Mouse (Mus musculus) G1E (cell line): ENCODE results near the gene Ccdc60. TPM values are rescaled to one million over a fixed set of nuclear protein-coding genes. Genes with fewer than 3 reads are reported as not detected.
"Not testable (repeated sequence)": the region's sequence is repeated elsewhere in the genome, so short reads cannot be mapped to it uniquely, and the experiment has no call there.

ENCODE experiments used
- ATAC-seq: 2 replicates; pipeline ENCODE4 v1.8.0; 2016; ENCODE audit warnings: mild to moderate bottlenecking; ENCODE audit not compliant: insufficient number of reproducible peaks, poor library complexity, low FRiP score, severe bottlenecking; ENCODE audit errors: extremely low read depth
- DNase-seq: peaks from one replicate; pipeline ENCODE4 v3.0.0; 2012; ENCODE audit warnings: low spot score
- H3K27me3 ChIP-seq: 2 replicates; pipeline ENCODE4 v1.6.1; 2012; ENCODE audit warnings: mild to moderate bottlenecking, low read length, inconsistent platforms; ENCODE audit not compliant: insufficient read depth
- H3K36me3 ChIP-seq: replicated peaks from 2 replicates; pipeline ENCODE3; 2012; ENCODE audit warnings: mild to moderate bottlenecking, inconsistent platforms
- H3K4me1 ChIP-seq: 2 replicates; pipeline ENCODE4 v1.6.1; 2012; ENCODE audit warnings: low read depth, low read length, inconsistent platforms, mixed read lengths; ENCODE audit not compliant: insufficient read depth
- H3K4me3 ChIP-seq: 2 replicates; pipeline ENCODE4 v1.5.1; 2012; ENCODE audit warnings: low read depth, mild to moderate bottlenecking, inconsistent platforms, low read length, moderate library complexity, mixed read lengths
- H3K9me3 ChIP-seq: replicated peaks from 2 replicates; pipeline ENCODE4 v1.6.1; 2012; ENCODE audit warnings: inconsistent platforms
- CTCF ChIP-seq: IDR thresholded peaks from 2 replicates; pipeline ENCODE4 v1.5.1; 2012; ENCODE audit warnings: low read depth, low read length, inconsistent platforms, mixed read lengths
- GATA1 ChIP-seq: IDR thresholded peaks from 2 replicates; pipeline ENCODE4 v1.6.1; 2012; ENCODE audit warnings: borderline replicate concordance, low read length, inconsistent platforms, mixed read lengths
- GATA2 ChIP-seq: IDR thresholded peaks from 2 replicates; pipeline ENCODE4 v1.6.1; 2012; ENCODE audit warnings: low read depth, low read length, inconsistent platforms, borderline replicate concordance
- POLR2AphosphoS5 ChIP-seq: IDR thresholded peaks from 2 replicates; pipeline ENCODE4 v1.6.1; 2012; ENCODE audit warnings: low read depth, low read length, inconsistent platforms; ENCODE audit not compliant: insufficient replicate concordance
- TAL1 ChIP-seq: conservative IDR thresholded peaks from 2 replicates; pipeline ENCODE4 v1.6.1; 2012; ENCODE audit warnings: low read depth, low read length, inconsistent platforms, mixed read lengths
- polyA plus RNA-seq: library from polyadenylated mRNA; stranded (reverse); fragments of >175 nt; gene quantifications from 2 replicates; pipeline ENCODE4 v1.2.3, GENCODE M21; 2012
- total RNA-seq, 2 experiments: library from RNA; stranded (forward) in 1 of 2; stranded (reverse) in 1 of 2; fragments of 200-1000 nt in 1 of 2; fragments of >200 nt in 1 of 2; fragmentation: Nextera tagmentation in 1 of 2; gene quantifications; 2 replicates each; pipeline ENCODE4 v1.2.3; 2014 to 2017

Gene Ccdc60
- total and polyA plus RNA-seq, 3 experiments: not detected

DNA sequence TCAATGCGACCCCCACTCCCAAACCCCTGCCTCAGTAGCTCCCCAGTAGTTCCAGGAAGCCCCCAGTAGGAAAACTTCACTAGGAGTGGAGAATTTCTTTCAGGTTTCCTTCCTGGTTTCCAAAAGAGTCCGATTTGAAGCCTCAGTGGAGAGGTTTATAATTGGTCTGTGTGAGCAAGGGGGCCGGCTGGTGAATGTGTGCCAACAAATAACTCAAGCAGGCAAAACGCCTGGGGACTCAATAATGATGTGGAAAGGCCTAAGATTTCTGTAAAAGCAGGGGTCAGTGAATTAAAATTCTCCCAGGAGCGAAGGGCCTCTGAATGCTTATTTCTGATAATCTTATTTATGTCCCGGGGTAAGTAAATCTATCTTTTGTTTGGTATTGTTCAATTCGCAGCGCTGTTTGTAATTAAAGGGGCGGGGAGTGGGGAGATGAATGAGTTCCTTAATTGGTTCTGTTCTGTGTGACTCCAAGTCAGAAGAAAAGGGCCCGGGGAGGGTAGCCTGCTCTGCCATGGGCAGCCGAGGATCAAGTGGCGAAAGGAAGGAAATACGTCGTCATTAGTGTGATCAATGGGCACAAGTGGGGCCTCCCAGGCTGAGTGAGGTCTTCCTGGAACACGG lies 23.4 kb upstream of the Ccdc60 start:
- Histone ChIP-seq H3K4me1 (no peaks in the 10 kb centered on the region), H3K9me3 (peaks cover 72% of the 10 kb centered on the region), H3K36me3 (no peaks in the 10 kb centered on the region), H3K27me3 (no peaks in the 10 kb centered on the region), H3K4me3 (no peak overlapping the region)
- ATAC-seq (no peak), DNase-seq (no peak)
- TF ChIP-seq TAL1 (no peak), GATA2 (no peak), POLR2AphosphoS5 (no peak), CTCF (no peak), GATA1 (no peak)

DNA sequence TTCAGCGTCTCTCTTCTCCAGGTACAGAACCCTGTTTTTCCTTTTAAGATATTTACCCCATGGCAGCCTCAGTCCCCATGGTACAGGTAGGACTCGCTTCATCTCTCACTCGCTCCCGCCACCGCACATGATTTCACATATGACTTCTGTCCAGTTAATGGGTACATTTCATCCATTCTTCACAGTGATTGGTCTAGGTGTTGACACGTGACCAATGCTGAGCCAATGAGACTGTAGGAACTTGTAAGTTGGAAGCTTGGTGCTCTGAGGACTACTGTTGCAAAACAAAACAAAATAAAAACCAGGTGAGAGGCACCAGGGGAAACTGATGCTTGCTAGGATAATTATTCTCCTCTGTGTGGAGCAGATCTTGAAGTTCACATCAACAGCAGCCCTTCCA lies 22.9 kb upstream of the Ccdc60 start:
- no peaks in the 10 kb centered on the region for H3K27me3 ChIP-seq
- no peak overlapping the region for H3K4me3 ChIP-seq
- no peak for ATAC-seq
- no peaks in the 10 kb centered on the region for H3K4me1 ChIP-seq
- H3K36me3 ChIP-seq: no peaks in the 10 kb centered on the region
- DNase-seq: no peak
- TF ChIP-seq GATA2 (no peak), GATA1 (no peak), TAL1 (no peak), CTCF (no peak), POLR2AphosphoS5 (no peak)
- peaks cover 70% of the 10 kb centered on the region for H3K9me3 ChIP-seq

DNA sequence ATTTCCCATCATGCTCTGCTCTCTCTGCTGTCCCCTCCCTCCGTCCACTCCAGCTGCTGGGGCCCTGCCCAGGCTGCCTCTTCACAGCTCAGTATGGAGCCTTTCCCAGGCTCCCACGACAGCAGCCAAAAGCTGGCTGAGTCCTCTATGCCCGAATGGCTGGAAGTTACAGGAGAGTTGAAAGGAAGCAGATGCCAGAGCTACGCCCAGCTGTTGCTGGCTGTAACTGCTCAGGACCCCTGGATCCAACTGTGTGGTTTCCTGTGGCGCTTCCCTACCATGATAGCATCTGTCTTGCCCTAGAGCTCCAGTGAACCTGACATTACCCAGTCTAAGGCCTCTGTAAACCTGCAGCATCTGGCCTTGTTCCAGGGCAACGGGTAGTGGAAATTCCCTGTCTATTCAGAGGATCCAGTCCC lies 20.6 kb upstream of the Ccdc60 start:
- DNase-seq (no peak), ATAC-seq (no peak)
- H3K36me3 ChIP-seq: no peaks in the 10 kb centered on the region
- H3K4me1 ChIP-seq: no peaks in the 10 kb centered on the region
- no peaks in the 10 kb centered on the region for H3K27me3 ChIP-seq
- H3K9me3 ChIP-seq: peaks cover 80% of the 10 kb centered on the region
- H3K4me3 ChIP-seq: no peak overlapping the region; the same call in 1 of the 2 replicates
- TF ChIP-seq TAL1: no peak
- no peak for TF ChIP-seq GATA2
- TF ChIP-seq GATA1: no peak
- TF ChIP-seq CTCF: no peak
- no peak for TF ChIP-seq POLR2AphosphoS5

DNA sequence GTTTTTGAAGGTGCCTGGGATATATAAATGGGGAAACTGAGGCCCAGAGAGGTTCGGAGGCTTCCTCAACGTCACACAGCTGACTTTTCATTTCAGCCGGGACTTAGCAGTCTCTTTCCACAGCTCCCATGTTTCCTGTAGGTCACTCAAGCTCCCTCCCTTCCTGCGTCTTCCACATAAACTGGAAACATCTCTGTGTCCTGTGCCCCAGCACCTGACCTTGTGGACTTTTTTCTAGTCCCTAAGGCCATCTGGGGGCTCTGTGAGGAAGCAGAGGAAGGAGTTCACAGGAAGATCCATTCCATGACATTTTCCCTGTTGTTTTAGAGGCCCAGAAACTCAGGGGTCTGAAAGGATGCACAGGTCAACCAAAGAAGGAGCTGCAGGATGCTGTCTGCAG lies 16.8 kb upstream of the Ccdc60 start:
- Histone ChIP-seq H3K4me3 (no peak overlapping the region), H3K4me1 (no peaks in the 10 kb centered on the region), H3K36me3 (no peaks in the 10 kb centered on the region), H3K27me3 (no peaks in the 10 kb centered on the region), H3K9me3 (peaks cover 79% of the 10 kb centered on the region)
- DNase-seq (no peak), ATAC-seq (no peak)
- TF ChIP-seq GATA2: no peak
- no peak for TF ChIP-seq CTCF
- TF ChIP-seq TAL1: no peak
- no peak for TF ChIP-seq GATA1
- no peak for TF ChIP-seq POLR2AphosphoS5

DNA sequence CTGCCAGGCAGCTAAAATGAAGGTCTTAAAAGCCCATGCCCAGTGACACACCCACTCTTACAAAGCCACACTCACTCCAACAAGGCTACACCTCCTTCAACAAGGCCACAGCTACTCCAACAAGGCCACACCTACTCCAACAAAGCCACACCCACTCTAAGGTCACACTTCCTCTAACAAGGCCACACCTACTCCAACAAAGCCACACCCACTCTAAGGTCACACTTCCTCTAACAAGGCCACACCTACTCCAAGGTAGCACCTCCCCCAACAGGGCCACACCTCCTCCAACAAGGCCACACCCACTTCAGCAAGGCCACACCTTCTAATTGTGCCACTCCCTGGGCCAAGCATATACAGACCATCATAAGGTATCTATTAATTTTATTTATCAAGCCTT lies 16.4 kb upstream of the Ccdc60 start:
- H3K9me3 ChIP-seq: peaks cover 79% of the 10 kb centered on the region
- H3K27me3 ChIP-seq, H3K4me1 ChIP-seq, H3K4me3 ChIP-seq, H3K36me3 ChIP-seq, ATAC-seq, DNase-seq: not testable (repeated sequence)

DNA sequence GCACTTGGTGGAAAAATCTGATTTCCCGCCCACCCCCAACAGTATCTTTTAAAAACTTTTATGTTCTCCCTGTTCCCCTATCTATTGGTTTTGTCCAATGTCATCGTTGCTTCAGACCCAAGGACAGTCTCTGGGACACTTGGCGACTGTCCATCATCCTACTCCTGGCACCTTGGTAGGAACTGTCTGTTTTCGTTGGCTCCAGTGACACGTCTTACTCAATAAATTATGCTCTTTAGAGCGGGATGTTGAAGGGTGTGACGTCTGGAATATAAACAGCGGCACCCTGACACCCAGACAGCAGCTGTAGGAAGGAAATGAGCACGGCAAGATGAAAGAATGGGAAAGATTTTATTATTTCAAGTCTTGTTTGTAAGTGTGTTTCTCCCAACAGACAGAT lies 12.2 kb upstream of the Ccdc60 start:
- ATAC-seq: no peak
- Histone ChIP-seq H3K27me3 (no peaks in the 10 kb centered on the region), H3K9me3 (peaks cover 60% of the 10 kb centered on the region), H3K36me3 (no peaks in the 10 kb centered on the region), H3K4me1 (no peaks in the 10 kb centered on the region), H3K4me3 (no peak overlapping the region)
- no peak for DNase-seq
- TF ChIP-seq GATA2: no peak
- TF ChIP-seq GATA1: no peak
- TF ChIP-seq TAL1: no peak
- no peak for TF ChIP-seq POLR2AphosphoS5
- no peak for TF ChIP-seq CTCF

DNA sequence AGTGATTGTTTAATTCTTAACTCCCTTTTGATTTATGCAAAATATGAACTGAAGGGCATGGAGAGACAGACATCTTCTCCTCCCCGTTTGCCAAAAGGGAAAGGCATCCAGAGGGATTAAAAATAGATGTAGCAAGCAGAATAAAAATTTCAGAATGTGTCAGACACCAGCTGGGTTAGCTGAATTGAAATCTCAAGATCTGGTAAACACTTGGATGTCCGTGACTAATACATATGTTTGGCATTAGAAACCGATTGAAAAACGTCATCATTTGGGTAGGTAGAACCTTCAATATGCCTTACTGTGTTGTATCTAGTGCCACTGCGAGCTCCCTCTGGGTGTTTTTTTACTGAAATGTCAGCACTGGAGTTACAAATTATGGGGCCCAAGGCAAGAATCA lies 4.7 kb upstream of the Ccdc60 start:
- TF ChIP-seq POLR2AphosphoS5: no peak
- TF ChIP-seq GATA2: no peak
- no peak for TF ChIP-seq TAL1
- TF ChIP-seq CTCF: no peak
- no peak for TF ChIP-seq GATA1
- Histone ChIP-seq H3K9me3 (peaks cover 47% of the 10 kb centered on the region), H3K27me3 (no peaks in the 10 kb centered on the region), H3K4me1 (no peaks in the 10 kb centered on the region), H3K4me3 (no peak overlapping the region), H3K36me3 (no peaks in the 10 kb centered on the region)
- DNase-seq (no peak), ATAC-seq (no peak)
